Mouse (Mus musculus) MEL (cell line): ENCODE measurements around the gene Prrg2. TPM values are rescaled to one million over a fixed set of nuclear protein-coding genes. Genes with fewer than 3 reads are reported as not detected.

Experiments used
- DNase-seq: peaks from one replicate; pipeline ENCODE4 v3.0.0; 2011; ENCODE audit warnings: low read depth, low spot score
- H3K27ac ChIP-seq: 2 replicates; pipeline ENCODE4 v1.5.1; 2012; ENCODE audit warnings: low read depth, mild to moderate bottlenecking, control low read depth, low read length, moderate library complexity; ENCODE audit not compliant: control insufficient read depth
- H3K27me3 ChIP-seq, 2 experiments: fragments of 150-350 bp in 1 of 2; sonication (generic) in 1 of 2; 2 replicates each; pipeline ENCODE4 v1.6.1; 2012; ENCODE audit warnings: low read length in 2 of 2, mild to moderate bottlenecking in 2 of 2, improper control_type of control experiment in 1 of 2, moderate library complexity in 1 of 2; ENCODE audit not compliant: insufficient read depth in 2 of 2, control insufficient read depth in 1 of 2
- H3K36me3 ChIP-seq, 2 experiments: 2 replicates each; pipeline ENCODE4 v1.6.1; 2012 to 2014; ENCODE audit warnings: low read length in 2 of 2, improper control_type of control experiment in 1 of 2, inconsistent platforms in 1 of 2, mild to moderate bottlenecking in 1 of 2; ENCODE audit not compliant: insufficient read depth in 2 of 2, control insufficient read depth in 1 of 2
- H3K4me1 ChIP-seq, 2 experiments: fragments of 150-350 bp in 1 of 2; sonication (generic) in 1 of 2; 2 replicates each; pipeline ENCODE4 v1.6.1; 2012; ENCODE audit warnings: low read length in 2 of 2, improper control_type of control experiment in 1 of 2, mild to moderate bottlenecking in 1 of 2; ENCODE audit not compliant: insufficient read depth in 2 of 2, control insufficient read depth in 1 of 2
- H3K4me3 ChIP-seq, 2 experiments: fragments of 150-350 bp in 1 of 2; sonication (generic) in 1 of 2; 2 replicates each; pipeline ENCODE4 v1.5.1; 2012; ENCODE audit warnings: low read depth in 2 of 2, low read length in 2 of 2, mild to moderate bottlenecking in 2 of 2, moderate library complexity in 2 of 2, control low read depth in 1 of 2, improper control_type of control experiment in 1 of 2; ENCODE audit not compliant: control insufficient read depth in 1 of 2, insufficient read depth in 1 of 2
- H3K79me2 ChIP-seq: 2 replicates; pipeline ENCODE4 v1.6.1; 2012; ENCODE audit warnings: mild to moderate bottlenecking, low read length, moderate library complexity; ENCODE audit not compliant: control insufficient read depth, poor library complexity, insufficient read depth
- H3K9ac ChIP-seq: 2 replicates; pipeline ENCODE4 v1.6.1; 2012; ENCODE audit warnings: low read depth, mild to moderate bottlenecking, control low read depth, low read length, moderate library complexity; ENCODE audit not compliant: control insufficient read depth, poor library complexity, severe bottlenecking
- H3K9me3 ChIP-seq: fragments of 150-350 bp; sonication (generic); replicated peaks from 2 replicates; pipeline ENCODE4 v1.6.1; 2012; ENCODE audit warnings: mild to moderate bottlenecking, low read length, improper control_type of control experiment, moderate library complexity; ENCODE audit not compliant: insufficient read depth
- CTCF ChIP-seq, 3 experiments: IDR thresholded peaks in 2 of 3; conservative IDR thresholded peaks in 1 of 3; 2 replicates each; pipeline ENCODE4 v1.5.1; 2011 to 2012; ENCODE audit warnings: low read length in 3 of 3, low read depth in 2 of 3, mild to moderate bottlenecking in 2 of 3, improper control_type of control experiment in 1 of 3, inconsistent platforms in 1 of 3, mixed read lengths in 1 of 3, moderate library complexity in 1 of 3; ENCODE audit not compliant: control insufficient read depth in 1 of 3, insufficient read depth in 1 of 3, poor library complexity in 1 of 3, severe bottlenecking in 1 of 3
- E2F4 ChIP-seq: IDR thresholded peaks from 2 replicates; pipeline ENCODE4 v1.6.1; 2011; ENCODE audit warnings: low read depth, low read length, improper control_type of control experiment, borderline replicate concordance
- ELF1 ChIP-seq: IDR thresholded peaks from 2 replicates; pipeline ENCODE4 v1.6.1; 2014; ENCODE audit warnings: low read depth, mild to moderate bottlenecking, inconsistent platforms, low read length, improper control_type of control experiment, moderate library complexity
- EP300 ChIP-seq, 2 experiments: IDR thresholded peaks; 2 replicates each; pipeline ENCODE4 v1.6.1; 2011; ENCODE audit warnings: improper control_type of control experiment in 2 of 2, low read length in 2 of 2, low read depth in 1 of 2, mild to moderate bottlenecking in 1 of 2
- ETS1 ChIP-seq: IDR thresholded peaks from 2 replicates; pipeline ENCODE4 v1.6.1; 2012; ENCODE audit warnings: low read depth, mild to moderate bottlenecking, inconsistent platforms, low read length, improper control_type of control experiment, moderate library complexity
- GABPA ChIP-seq: IDR thresholded peaks from 2 replicates; pipeline ENCODE4 v1.6.1; 2012; ENCODE audit warnings: low read depth, mild to moderate bottlenecking, inconsistent platforms, low read length, improper control_type of control experiment, moderate library complexity
- GATA1 ChIP-seq: IDR thresholded peaks from 2 replicates; pipeline ENCODE4 v1.6.1; 2011; ENCODE audit warnings: low read depth, low read length, improper control_type of control experiment
- HCFC1 ChIP-seq: IDR thresholded peaks from 2 replicates; pipeline ENCODE4 v1.6.1; 2012; ENCODE audit warnings: low read depth, mild to moderate bottlenecking, inconsistent platforms, low read length, improper control_type of control experiment, moderate library complexity
- MAX ChIP-seq: IDR thresholded peaks from 2 replicates; pipeline ENCODE4 v1.6.1; 2011; ENCODE audit warnings: low read length, improper control_type of control experiment
- MEF2A ChIP-seq: IDR thresholded peaks from 2 replicates; pipeline ENCODE4 v1.6.1; 2014; ENCODE audit warnings: low read depth, mild to moderate bottlenecking, inconsistent platforms, low read length, improper control_type of control experiment; ENCODE audit not compliant: poor library complexity, insufficient replicate concordance, severe bottlenecking; ENCODE audit errors: extremely low read depth
- MYC ChIP-seq: IDR thresholded peaks from 2 replicates; pipeline ENCODE4 v1.6.1; 2011; ENCODE audit warnings: low read depth, mild to moderate bottlenecking, low read length, improper control_type of control experiment, moderate library complexity
- NELFE ChIP-seq: IDR thresholded peaks from 2 replicates; pipeline ENCODE4 v1.6.1; 2011; ENCODE audit warnings: low read depth, low read length, improper control_type of control experiment
- NRF1 ChIP-seq: IDR thresholded peaks from 2 replicates; pipeline ENCODE4 v1.6.1; 2014; ENCODE audit warnings: low read depth, mild to moderate bottlenecking, inconsistent platforms, low read length, improper control_type of control experiment, moderate library complexity; ENCODE audit not compliant: poor library complexity, insufficient read depth, severe bottlenecking
- POLR2AphosphoS5 ChIP-seq: IDR thresholded peaks from 2 replicates; pipeline ENCODE4 v1.6.1; 2012; ENCODE audit warnings: low read depth, borderline replicate concordance, mild to moderate bottlenecking, inconsistent platforms, low read length, moderate library complexity, mixed read lengths
- RCOR1 ChIP-seq: IDR thresholded peaks from 2 replicates; pipeline ENCODE4 v1.6.1; 2012; ENCODE audit warnings: low read depth, mild to moderate bottlenecking, inconsistent platforms, low read length, improper control_type of control experiment
- SIN3A ChIP-seq: IDR thresholded peaks from 2 replicates; pipeline ENCODE4 v1.6.1; 2012; ENCODE audit warnings: low read length, improper control_type of control experiment, inconsistent platforms
- TAL1 ChIP-seq: IDR thresholded peaks from 2 replicates; pipeline ENCODE4 v1.6.1; 2012; ENCODE audit warnings: mild to moderate bottlenecking, inconsistent platforms, low read length, moderate library complexity, mixed read lengths
- TBP ChIP-seq: IDR thresholded peaks from 2 replicates; pipeline ENCODE4 v1.8.0; 2011; ENCODE audit warnings: low read depth, low read length, improper control_type of control experiment
- UBTF ChIP-seq: IDR thresholded peaks from 2 replicates; pipeline ENCODE4 v1.6.1; 2012; ENCODE audit warnings: low read depth, mild to moderate bottlenecking, inconsistent platforms, low read length, improper control_type of control experiment, moderate library complexity, borderline replicate concordance; ENCODE audit not compliant: insufficient read depth
- USF1 ChIP-seq: IDR thresholded peaks from 2 replicates; pipeline ENCODE4 v1.6.1; 2014; ENCODE audit warnings: low read depth, mild to moderate bottlenecking, inconsistent platforms, low read length, improper control_type of control experiment, moderate library complexity
- ZC3H11A ChIP-seq: IDR thresholded peaks from 2 replicates; pipeline ENCODE4 v1.6.1; 2012; ENCODE audit warnings: low read depth, mild to moderate bottlenecking, inconsistent platforms, low read length, improper control_type of control experiment
- ZMIZ1 ChIP-seq: IDR thresholded peaks from 2 replicates; pipeline ENCODE4 v1.6.1; 2012; ENCODE audit warnings: low read depth, mild to moderate bottlenecking, inconsistent platforms, low read length, improper control_type of control experiment, moderate library complexity
- ZNF384 ChIP-seq: IDR thresholded peaks from 2 replicates; pipeline ENCODE4 v1.6.1; 2012; ENCODE audit warnings: low read depth, mild to moderate bottlenecking, inconsistent platforms, low read length, improper control_type of control experiment
- polyA plus RNA-seq, 2 experiments: library from polyadenylated mRNA; stranded (reverse) in 1 of 2; unstranded in 1 of 2; fragments of >175 nt in 1 of 2; fragments of >200 nt in 1 of 2; gene quantifications; 2 replicates each; pipeline versions ENCODE4 v1.2.1 to v1.2.4; 2012; ENCODE audit warnings: low replicate concordance in 2 of 2, low read depth in 1 of 2; ENCODE audit not compliant: insufficient read length in 2 of 2, insufficient read depth in 1 of 2, missing spikeins in 1 of 2
- total RNA-seq: library from RNA; depleted of rRNA; stranded (reverse); fragments of 300-350 nt; gene quantifications from 2 replicates; pipeline ENCODE4 v1.2.3, GENCODE M21; 2012

Gene Prrg2
- total and polyA plus RNA-seq, 3 experiments, result 7.5 to 16.9 TPM; not detected in 1

GRCm38 (mm10) chr7:45045741-45046140 lies 16.7 kb downstream of the Prrg2 start:
- Histone ChIP-seq H3K79me2 (0 out of 2 replicates have a peak, but pooled peaks cover 1% of the 10 kb centered on the region), H3K4me3 (no peak overlapping the region), H3K4me1 (no peaks in the 10 kb centered on the region), H3K36me3 (peaks cover 0 to 5% of the 10 kb centered on the region in 2 experiments; a peak in 3 of 4 replicates), H3K9me3 (no peaks in the 10 kb centered on the region), H3K9ac (no peak overlapping the region), H3K27ac (no peak overlapping the region), H3K27me3 (no peaks in the 10 kb centered on the region)
- no peak for TF ChIP-seq POLR2AphosphoS5
- no peak for DNase-seq

GRCm38 (mm10) chr7:45043307-45043706 lies 19.2 kb downstream of the Prrg2 start:
- H3K4me1 ChIP-seq, result no peaks in the 10 kb centered on the region
- TF ChIP-seq GABPA, result no peak
- no peak for TF ChIP-seq E2F4
- no peak for TF ChIP-seq CTCF (IDR thresholded peaks at IDR 0.05 in 2 of 3, conservative IDR thresholded peaks at IDR 0.05 in 1 of 3; ENCODE audit: control insufficient read depth in 1 of 3, insufficient read depth in 1 of 3, low read depth in 2 of 3, low read length in 3 of 3, poor library complexity in 1 of 3, severe bottlenecking in 1 of 3)
- TF ChIP-seq HCFC1, result no peak
- no peak for TF ChIP-seq TAL1
- TF ChIP-seq ZNF384, result no peak
- no peak overlapping the region for H3K4me3 ChIP-seq
- no peaks in the 10 kb centered on the region for H3K79me2 ChIP-seq
- H3K9ac ChIP-seq, result no peak overlapping the region
- H3K36me3 ChIP-seq, result peaks cover 0 to 5% of the 10 kb centered on the region in 2 experiments; a peak in 2 of 4 replicates
- H3K27ac ChIP-seq, result no peak overlapping the region
- DNase-seq, result no peak
- no peaks in the 10 kb centered on the region for H3K27me3 ChIP-seq
- no peaks in the 10 kb centered on the region for H3K9me3 ChIP-seq

- Histone ChIP-seq H3K4me1 (no peaks in the 10 kb centered on the region), H3K4me3 (no peak overlapping the region), H3K27me3 (no peaks in the 10 kb centered on the region)
- TF ChIP-seq USF1 (no peak), NELFE (no peak), RCOR1 (no peak), MAX (no peak), MEF2A (no peak), CTCF (IDR thresholded peaks at IDR 0.05 in 2 of 3, conservative IDR thresholded peaks at IDR 0.05 in 1 of 3; ENCODE audit: control insufficient read depth in 1 of 3, insufficient read depth in 1 of 3, low read depth in 2 of 3, low read length in 3 of 3, poor library complexity in 1 of 3, severe bottlenecking in 1 of 3) (no peak), MYC (no peak), TAL1 (no peak), ELF1 (no peak), UBTF (no peak), GATA1 (no peak), ETS1 (no peak), ZNF384 (no peak), ZC3H11A (no peak), E2F4 (no peak), NRF1 (no peak), SIN3A (no peak), EP300 (IDR thresholded peaks at IDR 0.05; ENCODE audit: low read depth in 1 of 2, low read length in 2 of 2) (no peak), ZMIZ1 (no peak), TBP (no peak)
- TF ChIP-seq, all 39 proteins: peak for 0
- no peaks in the 10 kb centered on the region for H3K79me2 ChIP-seq
- DNase-seq, result no peak
- H3K9ac ChIP-seq, result no peak overlapping the region
- no peaks in the 10 kb centered on the region for H3K9me3 ChIP-seq
- H3K36me3 ChIP-seq, result peaks cover 0 to 6% of the 10 kb centered on the region in 2 experiments; a peak in 2 of 4 replicates
- no peak overlapping the region for H3K27ac ChIP-seq
Observed at GRCm38 (mm10) chr7:45040851-45041250, 21.6 kb downstream of the Prrg2 start.
